Mouse (Mus musculus) CH12.LX (cell line): Measurements from ENCODE around the gene Dnajc1. TPM values are rescaled to one million over a fixed set of nuclear protein-coding genes. Genes with fewer than 3 reads are reported as not detected.

ENCODE experiments used
- DNase-seq: peaks from one replicate; pipeline ENCODE4 v3.0.0-alpha.2; 2013; ENCODE audit errors: extremely low read depth
- H3K27ac ChIP-seq: 2 replicates; pipeline ENCODE4 v1.5.1; 2012; ENCODE audit warnings: low read depth, mild to moderate bottlenecking, control low read depth, moderate library complexity; ENCODE audit not compliant: insufficient read depth
- H3K27me3 ChIP-seq: replicated peaks from 2 replicates; pipeline ENCODE3; 2012; ENCODE audit warnings: inconsistent platforms
- H3K36me3 ChIP-seq, 2 experiments: replicated peaks in 1 of 2; 2 replicates each; pipeline versions ENCODE3 to v1.6.1; 2012; ENCODE audit warnings: inconsistent platforms in 1 of 2, low read length in 1 of 2, mild to moderate bottlenecking in 1 of 2, mixed read lengths in 1 of 2, moderate library complexity in 1 of 2; ENCODE audit not compliant: control insufficient read depth in 1 of 2, insufficient read depth in 1 of 2
- H3K4me1 ChIP-seq, 2 experiments: 2 replicates each; pipeline ENCODE4 v1.6.1; 2012; ENCODE audit warnings: inconsistent platforms in 1 of 2, moderate library complexity in 1 of 2; ENCODE audit not compliant: insufficient read depth in 2 of 2, control insufficient read depth in 1 of 2
- H3K4me2 ChIP-seq: 2 replicates; pipeline ENCODE4 v1.6.1; 2012; ENCODE audit warnings: low read depth, mild to moderate bottlenecking, control low read depth; ENCODE audit not compliant: poor library complexity, insufficient read depth, severe bottlenecking
- H3K4me3 ChIP-seq, 3 experiments: fragments of 150-350 bp in 1 of 3; sonication (generic) in 1 of 3; replicated peaks in 1 of 3; 2 replicates each; pipeline versions ENCODE3 to v1.5.1; 2011 to 2012; ENCODE audit warnings: low read depth in 2 of 3, low read length in 2 of 3, mild to moderate bottlenecking in 2 of 3, moderate library complexity in 2 of 3, control low read depth in 1 of 3, improper control_type of control experiment in 1 of 3, inconsistent platforms in 1 of 3, mixed read lengths in 1 of 3; ENCODE audit not compliant: poor library complexity in 1 of 3
- H3K79me2 ChIP-seq: replicated peaks from 2 replicates; pipeline ENCODE4 v1.6.1; 2012; ENCODE audit warnings: mild to moderate bottlenecking, moderate library complexity; ENCODE audit not compliant: control insufficient read depth, poor library complexity, insufficient read depth, severe bottlenecking; ENCODE audit errors: extremely low read depth
- H3K9ac ChIP-seq: 2 replicates; pipeline ENCODE4 v1.6.1; 2012; ENCODE audit warnings: low read depth, mild to moderate bottlenecking, control low read depth, moderate library complexity; ENCODE audit not compliant: insufficient read depth
- H3K9me3 ChIP-seq: replicated peaks from 2 replicates; pipeline ENCODE3; 2012; ENCODE audit warnings: low read length, inconsistent platforms, mixed read lengths
- BHLHE40 ChIP-seq: IDR thresholded peaks from 2 replicates; pipeline ENCODE4 v1.6.1; 2011; ENCODE audit warnings: mild to moderate bottlenecking, low read depth, low read length, improper control_type of control experiment
- CHD2 ChIP-seq: IDR thresholded peaks from 2 replicates; pipeline ENCODE4 v1.6.1; 2011; ENCODE audit warnings: low read length, improper control_type of control experiment
- CTCF ChIP-seq, 2 experiments: IDR thresholded peaks in 1 of 2; conservative IDR thresholded peaks in 1 of 2; 2 replicates each; pipeline ENCODE4 v1.5.1; 2011 to 2012; ENCODE audit warnings: low read depth in 2 of 2, low read length in 2 of 2, improper control_type of control experiment in 1 of 2, inconsistent platforms in 1 of 2, mild to moderate bottlenecking in 1 of 2, moderate library complexity in 1 of 2
- E2F4 ChIP-seq: IDR thresholded peaks from 2 replicates; pipeline ENCODE4 v1.6.1; 2011; ENCODE audit warnings: low read depth, low read length, improper control_type of control experiment; ENCODE audit not compliant: insufficient replicate concordance
- EP300 ChIP-seq: IDR thresholded peaks from 2 replicates; pipeline ENCODE4 v1.6.1; 2011; ENCODE audit warnings: low read length, improper control_type of control experiment
- ETS1 ChIP-seq: conservative IDR thresholded peaks from 2 replicates; pipeline ENCODE4 v1.6.1; 2012; ENCODE audit warnings: low read depth, mild to moderate bottlenecking, inconsistent platforms, low read length, improper control_type of control experiment, moderate library complexity
- GABPA ChIP-seq: IDR thresholded peaks from 2 replicates; pipeline ENCODE4 v1.6.1; 2012; ENCODE audit warnings: low read depth, low read length, improper control_type of control experiment, inconsistent platforms; ENCODE audit not compliant: insufficient replicate concordance
- HCFC1 ChIP-seq: IDR thresholded peaks from 2 replicates; pipeline ENCODE4 v1.6.1; 2012; ENCODE audit warnings: low read depth, mild to moderate bottlenecking, inconsistent platforms, low read length, improper control_type of control experiment
- IRF4 ChIP-seq: IDR thresholded peaks from 2 replicates; pipeline ENCODE4 v1.6.1; 2014; ENCODE audit warnings: low read depth, mild to moderate bottlenecking, inconsistent platforms, low read length, improper control_type of control experiment
- JUND ChIP-seq: conservative IDR thresholded peaks from 2 replicates; pipeline ENCODE4 v1.6.1; 2011; ENCODE audit warnings: low read depth, low read length, improper control_type of control experiment
- MAFK ChIP-seq: IDR thresholded peaks from 2 replicates; pipeline ENCODE4 v1.6.1; 2011; ENCODE audit warnings: low read length, improper control_type of control experiment; ENCODE audit not compliant: insufficient replicate concordance
- MAX ChIP-seq: IDR thresholded peaks from 2 replicates; pipeline ENCODE4 v1.6.1; 2011; ENCODE audit warnings: low read length, improper control_type of control experiment
- MAZ ChIP-seq: IDR thresholded peaks from 2 replicates; pipeline ENCODE4 v1.6.1; 2012; ENCODE audit warnings: low read depth, mild to moderate bottlenecking, inconsistent platforms, low read length, improper control_type of control experiment, moderate library complexity
- MEF2A ChIP-seq: IDR thresholded peaks from 2 replicates; pipeline ENCODE4 v1.6.1; 2014; ENCODE audit warnings: low read depth, mild to moderate bottlenecking, inconsistent platforms, low read length, improper control_type of control experiment, borderline replicate concordance
- MYC ChIP-seq: IDR thresholded peaks from 2 replicates; pipeline ENCODE4 v1.6.1; 2011; ENCODE audit warnings: low read depth, mild to moderate bottlenecking, improper control_type of control experiment, low read length
- NRF1 ChIP-seq: IDR thresholded peaks from 2 replicates; pipeline ENCODE4 v1.6.1; 2014; ENCODE audit warnings: low read depth, mild to moderate bottlenecking, inconsistent platforms, low read length, improper control_type of control experiment, moderate library complexity
- PAX5 ChIP-seq: IDR thresholded peaks from 2 replicates; pipeline ENCODE4 v1.6.1; 2012; ENCODE audit warnings: low read length, inconsistent platforms, mixed read lengths
- POLR2A ChIP-seq: IDR thresholded peaks from 2 replicates; pipeline ENCODE4 v1.6.1; 2011; ENCODE audit warnings: low read depth, mild to moderate bottlenecking, improper control_type of control experiment, low read length
- POLR2AphosphoS2 ChIP-seq: IDR thresholded peaks from 2 replicates; pipeline ENCODE4 v1.6.1; 2011; ENCODE audit warnings: low read depth, low read length, improper control_type of control experiment
- RAD21 ChIP-seq: IDR thresholded peaks from 2 replicates; pipeline ENCODE4 v1.6.1; 2011; ENCODE audit warnings: low read depth, mild to moderate bottlenecking, low read length, improper control_type of control experiment, moderate library complexity
- TBP ChIP-seq: conservative IDR thresholded peaks from 2 replicates; pipeline ENCODE4 v1.6.1; 2011; ENCODE audit warnings: low read depth, low read length, improper control_type of control experiment
- UBTF ChIP-seq: IDR thresholded peaks from 2 replicates; pipeline ENCODE4 v1.6.1; 2012; ENCODE audit warnings: low read depth, mild to moderate bottlenecking, inconsistent platforms, low read length, improper control_type of control experiment, moderate library complexity
- USF2 ChIP-seq: conservative IDR thresholded peaks from 2 replicates; pipeline ENCODE4 v1.6.1; 2011; ENCODE audit warnings: low read depth, low read length, improper control_type of control experiment
- ZC3H11A ChIP-seq: IDR thresholded peaks from 2 replicates; pipeline ENCODE4 v1.6.1; 2012; ENCODE audit warnings: low read depth, mild to moderate bottlenecking, inconsistent platforms, low read length, improper control_type of control experiment
- ZKSCAN1 ChIP-seq: IDR thresholded peaks from 2 replicates; pipeline ENCODE4 v1.6.1; 2012; ENCODE audit warnings: low read depth, inconsistent platforms, low read length, improper control_type of control experiment, borderline replicate concordance
- dilution Hi-C: fragments of 300-500 bp; cut with MboI; formaldehyde crosslinking; loops from 2 replicates; pipeline ENCODE4 v1.14.3; 2020; ENCODE audit warnings: low sequenced_read_pairs; ENCODE audit not compliant: extremely low pct_unique_long_range_greater_than_20kb, extremely low pct_ligation_motif_present
- in situ Hi-C: fragments of 300-500 bp; cut with MboI; formaldehyde crosslinking; loops from 3 replicates; pipeline ENCODE4 v1.14.3; 2019; ENCODE audit warnings: low sequenced_read_pairs, low pct_ligation_motif_present, low pct_unique_long_range_greater_than_20kb, mixed read lengths
- polyA plus RNA-seq: library from polyadenylated mRNA; unstranded; fragments of >175 nt; gene quantifications from 2 replicates; pipeline ENCODE4 v1.2.1, GENCODE M21; 2012; ENCODE audit warnings: low read depth; ENCODE audit not compliant: insufficient read length
- total RNA-seq, 2 experiments: library from RNA; depleted of rRNA; stranded (reverse); fragments of 300-350 nt in 1 of 2; fragments of >200 nt in 1 of 2; gene quantifications; 2 replicates each; pipeline ENCODE4 v1.2.3; 2012 to 2014

The Dnajc1 gene
- total and polyA plus RNA-seq, 3 experiments, result 13.5 to 32.9 (median 17.1) TPM

- Histone ChIP-seq H3K79me2 (no peaks in the 10 kb centered on the region), H3K27ac (no peak overlapping the region), H3K4me1 (peaks cover 3 to 10% of the 10 kb centered on the region in 2 experiments; a peak in 3 of 4 replicates), H3K36me3 (peaks cover 7 to 12% of the 10 kb centered on the region in 2 experiments), H3K9ac (no peak overlapping the region), H3K4me2 (no peak overlapping the region), H3K27me3 (no peaks in the 10 kb centered on the region), H3K4me3 (no peak overlapping the region), H3K9me3 (no peaks in the 10 kb centered on the region)
- no peak for TF ChIP-seq MAFK
- TF ChIP-seq MEF2A, result no peak
- TF ChIP-seq POLR2AphosphoS2, result no peak
- TF ChIP-seq PAX5, result no peak
- TF ChIP-seq JUND, result no peak
- TF ChIP-seq ZKSCAN1, result no peak
- no peak for TF ChIP-seq BHLHE40
- no peak for TF ChIP-seq RAD21
- TF ChIP-seq E2F4, result no peak
- TF ChIP-seq MAX, result no peak
- no peak for TF ChIP-seq GABPA
- TF ChIP-seq MAZ, result no peak
- TF ChIP-seq IRF4, result no peak
- dilution Hi-C loops, result no loop called here
- no peak for DNase-seq
- in situ Hi-C loops, result no loop called here
Measured at GRCm38 (mm10) chr2:18235524-18235923, 157.1 kb downstream of the Dnajc1 start.

GRCm38 (mm10) chr2:18232883-18233567 lies 159.6 kb downstream of the Dnajc1 start:
- in situ Hi-C loops, result no loop called here
- H3K9ac ChIP-seq, result no peak overlapping the region
- no peak for TF ChIP-seq MAFK
- no peak for TF ChIP-seq ETS1
- TF ChIP-seq TBP, result no peak
- no peak for TF ChIP-seq EP300
- TF ChIP-seq CTCF (conservative IDR thresholded peaks at IDR 0.05 in 1 of 2, IDR thresholded peaks at IDR 0.05 in 1 of 2; ENCODE audit: low read depth in 2 of 2, low read length in 2 of 2), result no peak
- no peak for TF ChIP-seq E2F4
- no peak for TF ChIP-seq MAZ
- no peak for TF ChIP-seq HCFC1
- TF ChIP-seq PAX5, result no peak
- TF ChIP-seq MEF2A, result no peak
- no peak for TF ChIP-seq CHD2
- no peak for TF ChIP-seq MYC
- no peak for TF ChIP-seq ZC3H11A
- TF ChIP-seq NRF1, result no peak
- TF ChIP-seq BHLHE40, result no peak
- no peak for TF ChIP-seq USF2
- no peak for TF ChIP-seq IRF4
- no peak for TF ChIP-seq POLR2A
- TF ChIP-seq UBTF, result no peak
- H3K4me1 ChIP-seq, result peaks cover 3 to 20% of the 10 kb centered on the region in 2 experiments; a peak in 3 of 4 replicates
- H3K9me3 ChIP-seq, result no peaks in the 10 kb centered on the region
- no peak overlapping the region for H3K4me2 ChIP-seq
- no peak overlapping the region for H3K27ac ChIP-seq
- dilution Hi-C loops, result no loop called here
- no peaks in the 10 kb centered on the region for H3K27me3 ChIP-seq
- no peak for DNase-seq
- H3K4me3 ChIP-seq, result no peak overlapping the region
- no peaks in the 10 kb centered on the region for H3K79me2 ChIP-seq
- peaks cover 7 to 25% of the 10 kb centered on the region in 2 experiments for H3K36me3 ChIP-seq
